Mouse (Mus musculus): ENCODE data around the gene Gm11127.
"Not testable (repeated sequence)": the region's sequence is repeated elsewhere in the genome, so short reads cannot be mapped to it uniquely, and the experiment has no call there.

GRCm38 (mm10) chr17:36092520-36092919, 34.3 kb upstream of the Gm11127 start:
- TF ChIP-seq CTCF, EP300 (IDR thresholded peaks at IDR 0.05; ENCODE audit: low read depth): not testable (repeated sequence)

All from liver, embryonic 14.5 days (tissue).